Mouse (Mus musculus): Measurements from ENCODE around the gene Slc9a1.

The Slc9a1 gene

DNA sequence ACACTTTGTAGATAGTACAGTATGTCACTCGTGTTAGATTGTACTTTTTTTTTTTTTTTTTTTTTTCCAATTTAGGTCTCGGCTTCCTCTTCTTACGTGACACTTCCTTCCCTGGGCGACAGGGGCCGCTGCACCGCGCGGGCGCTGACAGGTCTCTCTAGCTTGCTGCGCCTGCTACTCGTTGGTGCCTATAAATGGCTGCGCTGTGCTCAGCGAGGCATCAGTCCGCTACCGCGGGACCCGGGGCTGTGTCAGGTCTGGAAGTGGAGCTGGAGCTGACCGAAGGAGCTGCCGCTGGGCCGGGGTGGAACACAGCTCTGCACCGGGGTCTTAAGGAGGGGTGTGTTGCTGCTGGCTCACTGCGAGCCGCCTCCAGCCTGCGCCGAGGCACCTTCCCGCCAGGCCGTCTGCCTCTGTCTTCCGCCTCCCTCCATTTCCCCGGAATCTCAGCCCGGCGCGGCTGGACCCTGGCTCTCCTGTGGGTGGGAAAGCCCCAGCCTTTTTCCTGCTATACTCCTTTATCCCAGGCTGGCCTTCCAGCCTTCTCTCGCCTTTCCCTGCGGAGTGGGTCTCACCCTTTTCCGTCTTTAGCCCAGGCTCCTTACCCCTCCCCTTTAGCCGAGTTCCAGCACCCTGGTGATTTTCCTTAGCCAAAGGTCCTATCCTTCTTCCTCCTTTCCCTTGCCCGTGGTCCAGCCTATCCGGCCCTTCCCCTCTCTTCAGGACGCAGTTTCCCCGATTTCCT is at the start of gene Slc9a1:
Gene Slc9a1, plus strand, starts transcription at position 154 of the 745 bp plus-strand sequence.
- DNase-seq = peak; percentile 95

GRCm38 (mm10) chr4:133328129-133328528 is 41.4 kb upstream of the Slc9a1 start:
- no peak for DNase-seq

- DNase-seq = no peak
Measured at GRCm38 (mm10) chr4:133330296-133330695, 39.2 kb upstream of the Slc9a1 start.

- DNase-seq = no peak
Measured at GRCm38 (mm10) chr4:133333306-133333705, 36.2 kb upstream of the Slc9a1 start.

DNA sequence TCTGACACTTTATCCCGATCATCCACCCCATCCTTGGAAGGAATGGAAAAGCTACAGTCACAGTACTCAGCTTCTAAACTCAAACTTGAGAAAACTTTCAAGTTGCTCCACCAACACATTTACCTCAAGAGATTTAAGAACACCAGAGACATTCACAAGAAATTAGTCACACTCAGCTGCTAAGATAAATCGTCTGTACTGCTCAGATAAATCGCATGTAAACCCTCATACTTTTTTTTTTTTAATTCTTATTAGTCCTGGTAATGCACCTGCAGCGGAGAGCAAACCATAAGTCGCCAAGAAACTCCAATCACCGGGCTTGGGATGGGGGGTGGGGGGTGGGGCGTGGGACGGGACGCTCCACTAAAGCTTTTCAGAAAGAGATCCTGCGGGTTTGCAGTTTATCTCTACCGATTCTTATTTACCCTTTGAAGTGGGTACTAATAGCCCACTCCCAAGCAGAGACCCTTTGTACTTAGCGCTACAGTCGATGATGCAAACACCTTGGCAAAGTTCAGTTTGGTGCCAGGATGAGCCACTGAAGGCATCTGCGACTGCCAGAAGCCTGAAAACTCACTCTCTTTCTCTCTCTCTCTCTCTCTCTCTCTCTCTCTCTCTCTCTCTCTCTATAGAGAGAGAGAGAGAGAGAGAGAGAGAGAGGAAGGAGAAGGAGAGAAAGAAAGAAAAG is 31.5 kb upstream of the Slc9a1 start:
- DNase-seq = no peak

GRCm38 (mm10) chr4:133338521-133339095 is 30.9 kb upstream of the Slc9a1 start:
- no peak for DNase-seq

GRCm38 (mm10) chr4:133339148-133339749 is 30.3 kb upstream of the Slc9a1 start:
- peak; percentile 99 for DNase-seq

DNA sequence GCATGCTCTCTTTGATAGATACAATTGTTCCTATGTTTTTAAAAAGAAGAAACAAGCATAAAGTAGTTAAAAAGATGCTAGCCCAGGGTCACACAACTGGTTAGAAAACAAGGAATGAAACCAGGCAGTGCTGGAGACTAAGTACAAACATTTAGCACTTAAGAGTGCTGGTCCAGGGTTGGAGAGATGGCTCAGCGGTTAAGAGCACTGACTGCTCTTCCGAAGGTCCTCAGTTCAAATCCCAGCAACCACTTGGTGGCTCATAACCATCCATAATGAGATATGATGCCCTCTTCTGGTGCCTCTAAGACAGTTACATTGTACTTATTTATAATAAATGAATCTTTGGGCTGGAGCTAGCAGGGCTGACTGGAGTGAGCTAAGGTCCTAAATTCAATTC is 29.3 kb upstream of the Slc9a1 start:
- DNase-seq = no peak

- DNase-seq = no peak
Measured at GRCm38 (mm10) chr4:133344112-133344511, 25.4 kb upstream of the Slc9a1 start.

GRCm38 (mm10) chr4:133345702-133346101 is 23.8 kb upstream of the Slc9a1 start:
- DNase-seq = no peak

DNA sequence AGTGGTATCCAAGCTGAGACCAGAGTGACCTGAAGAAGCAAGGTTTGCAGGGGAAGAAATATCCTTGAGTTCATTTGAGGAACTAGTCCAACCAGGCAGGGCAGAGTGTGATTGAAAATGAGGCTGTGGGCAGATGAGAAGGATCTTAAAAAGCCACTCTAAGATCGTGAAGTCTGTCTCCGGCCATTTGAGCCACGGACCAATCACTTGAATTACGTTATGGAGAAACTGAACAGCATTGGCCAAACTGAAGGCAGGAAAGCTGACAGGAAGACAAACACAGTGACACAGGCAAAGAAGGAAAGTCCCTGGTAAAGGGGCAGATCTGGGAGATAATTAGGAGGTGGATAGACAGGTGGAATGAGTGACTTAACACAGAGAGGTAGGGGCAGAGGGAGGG is 22.9 kb upstream of the Slc9a1 start:
- no peak for DNase-seq

DNA sequence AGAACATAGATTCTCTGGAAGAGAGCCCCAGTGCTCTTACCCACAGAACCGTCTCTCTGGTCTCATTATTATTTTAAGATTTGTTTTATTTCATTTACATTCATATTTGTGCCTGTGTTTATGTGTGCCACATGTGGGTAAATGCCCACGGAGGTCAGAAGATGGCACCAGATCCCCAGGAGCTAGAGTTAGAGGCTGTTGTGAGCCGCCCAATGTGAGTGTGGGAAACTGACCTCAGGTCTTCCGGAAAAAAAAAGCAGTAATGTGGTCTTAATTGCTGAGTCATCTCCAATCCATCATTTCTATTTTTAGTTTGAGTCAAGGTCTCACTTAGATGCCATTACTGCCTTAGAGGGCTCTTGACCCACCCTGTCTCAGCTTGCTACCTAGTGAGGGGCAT is 21.9 kb upstream of the Slc9a1 start:
- DNase-seq = no peak

- no peak for DNase-seq
Measured at GRCm38 (mm10) chr4:133348051-133348775, 21.3 kb upstream of the Slc9a1 start.

DNA sequence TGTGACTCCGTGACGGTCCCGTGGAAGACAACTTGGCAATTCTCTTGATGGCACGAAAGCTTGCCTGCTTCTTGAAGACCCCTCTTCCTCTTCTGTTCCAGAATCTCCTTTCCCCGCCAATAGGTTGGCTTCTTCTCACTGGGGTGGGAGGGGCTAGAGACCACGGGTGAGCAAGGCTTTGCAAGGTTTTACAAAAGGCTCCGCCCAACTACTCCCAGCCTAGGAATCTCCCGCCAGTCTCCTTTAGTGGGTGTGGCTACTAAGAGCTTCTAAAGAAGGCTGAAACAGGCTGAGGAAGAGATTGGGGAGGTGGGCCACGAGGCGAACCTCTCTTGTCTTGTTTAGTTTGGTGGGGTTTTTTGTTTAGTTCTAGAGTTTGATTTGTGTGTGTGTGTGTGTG is 16.7 kb upstream of the Slc9a1 start:
- DNase-seq = no peak

- no peak for DNase-seq
Measured at GRCm38 (mm10) chr4:133353367-133354365, 15.8 kb upstream of the Slc9a1 start, which contains the start of gene Wdtc1. Gene Wdtc1 (minus strand): TSS chr4:133353481.

- no peak for DNase-seq
Measured at GRCm38 (mm10) chr4:133354641-133355040, 14.9 kb upstream of the Slc9a1 start.

DNA sequence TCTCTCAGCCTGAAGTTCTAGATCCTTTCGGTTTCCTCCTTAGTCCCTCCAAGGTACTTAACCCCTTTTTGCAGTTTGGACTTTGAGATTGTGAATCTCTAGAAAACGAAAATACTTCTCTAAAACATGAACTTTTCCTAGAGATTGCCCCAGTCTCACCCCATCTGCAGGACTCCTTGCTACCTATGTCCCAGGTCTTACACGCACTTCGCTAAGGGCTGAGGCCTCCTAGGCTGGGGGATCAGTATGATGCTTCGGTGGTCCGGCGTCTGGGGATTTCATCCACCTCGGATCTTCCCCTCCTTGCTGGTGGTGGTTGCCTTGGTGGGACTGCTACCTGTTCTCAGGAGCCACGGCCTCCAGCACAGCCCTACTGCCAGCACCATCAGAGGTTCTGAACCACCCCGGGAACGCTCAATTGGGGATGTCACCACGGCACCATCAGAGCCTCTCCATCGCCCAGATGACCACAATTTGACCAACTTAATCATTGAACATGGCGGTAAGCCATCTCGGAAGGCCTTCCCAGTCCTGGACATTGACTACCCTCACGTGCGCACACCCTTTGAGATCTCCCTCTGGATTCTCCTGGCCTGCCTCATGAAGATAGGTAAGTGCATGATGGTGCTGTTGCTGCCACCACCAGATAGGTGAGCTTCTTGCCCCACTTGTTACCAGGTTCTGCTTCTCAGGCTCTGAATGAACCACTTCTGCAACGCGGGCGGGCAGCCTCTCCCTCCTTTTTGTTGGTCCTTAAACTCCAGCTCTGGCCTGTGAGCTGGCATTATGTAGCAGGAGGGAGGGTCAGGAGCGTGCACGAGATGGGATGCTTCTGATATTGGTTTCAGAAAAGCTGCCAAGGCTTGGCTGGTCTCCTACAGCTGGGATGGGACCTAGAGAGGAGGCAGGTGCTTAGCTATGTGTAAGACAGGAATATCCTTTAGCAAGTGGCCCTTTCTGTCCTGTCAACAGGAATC is 1.1 kb downstream of the Slc9a1 start:
- DNase-seq = peak; percentile 32

DNA sequence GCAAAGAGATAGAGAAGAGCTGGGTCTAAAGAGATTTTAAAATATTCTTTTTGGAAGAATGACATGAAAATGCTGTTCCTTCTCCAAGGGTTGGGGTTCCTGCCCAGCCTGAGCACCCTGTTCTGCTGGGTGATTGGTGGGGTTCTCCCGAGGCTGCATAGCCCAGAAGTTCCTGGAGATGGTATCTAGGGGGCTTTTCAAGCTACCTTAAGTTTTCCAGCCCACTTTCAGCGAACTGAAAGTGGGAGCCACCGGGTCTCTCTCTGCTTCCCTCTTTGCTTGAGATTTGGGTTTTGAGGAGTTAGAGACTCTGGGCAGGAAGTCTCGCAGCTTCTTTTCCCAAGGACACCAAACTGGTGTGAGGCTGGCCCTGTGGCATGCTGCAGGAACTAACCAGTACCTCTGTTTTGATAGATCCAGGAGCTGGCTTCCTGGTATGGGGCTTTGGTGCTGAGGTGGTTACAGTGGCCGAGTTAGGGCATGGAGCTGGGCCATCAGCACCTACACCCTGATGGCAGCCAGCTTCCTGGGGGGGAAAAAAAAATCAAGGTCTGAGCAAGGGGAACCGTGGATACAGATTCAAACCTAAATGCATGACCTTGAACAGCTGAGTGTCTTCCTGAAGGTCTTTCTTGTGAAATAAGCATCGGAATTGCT is 2.2 kb downstream of the Slc9a1 start:
- DNase-seq = no peak

DNA sequence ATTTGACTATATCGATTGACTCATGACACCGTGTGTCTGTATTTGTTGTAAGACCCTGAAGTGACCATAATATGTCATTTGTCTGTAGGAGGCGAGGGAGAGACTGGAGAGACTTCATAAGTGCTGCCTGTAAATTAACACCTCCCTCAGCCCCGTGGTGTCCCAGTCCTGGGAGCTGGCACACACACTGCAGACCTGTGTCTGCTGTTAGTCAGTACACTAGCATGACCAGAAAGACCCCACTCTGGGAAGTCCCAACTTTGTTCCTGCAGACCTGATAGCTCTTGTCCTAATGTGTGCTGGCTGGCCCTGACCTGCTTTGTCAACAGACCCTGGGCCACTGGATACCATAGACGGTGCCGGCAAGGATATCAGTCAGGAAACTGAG is 2.8 kb downstream of the Slc9a1 start:
- DNase-seq = no peak

- DNase-seq = no peak
Measured at GRCm38 (mm10) chr4:133374011-133374410, 4.5 kb downstream of the Slc9a1 start.

Measured in cerebellum, adult 11 months (tissue).